Mouse (Mus musculus) CH12.LX (cell line): ENCODE measurements around the gene Dmbx1.

Experiments
- CTCF ChIP-seq, 2 experiments: IDR thresholded peaks in 1 of 2; conservative IDR thresholded peaks in 1 of 2; 2 replicates each; pipeline ENCODE4 v1.5.1; 2011 to 2012; ENCODE audit warnings: low read depth in 2 of 2, low read length in 2 of 2, improper control_type of control experiment in 1 of 2, inconsistent platforms in 1 of 2, mild to moderate bottlenecking in 1 of 2, moderate library complexity in 1 of 2
- RAD21 ChIP-seq: IDR thresholded peaks from 2 replicates; pipeline ENCODE4 v1.6.1; 2011; ENCODE audit warnings: low read depth, mild to moderate bottlenecking, low read length, improper control_type of control experiment, moderate library complexity
- ZKSCAN1 ChIP-seq: IDR thresholded peaks from 2 replicates; pipeline ENCODE4 v1.6.1; 2012; ENCODE audit warnings: low read depth, inconsistent platforms, low read length, improper control_type of control experiment, borderline replicate concordance

- no peak for TF ChIP-seq ZKSCAN1
- no peak for TF ChIP-seq CTCF (conservative IDR thresholded peaks at IDR 0.05 in 1 of 2, IDR thresholded peaks at IDR 0.05 in 1 of 2; ENCODE audit: low read depth in 2 of 2, low read length in 2 of 2)
- no peak for TF ChIP-seq RAD21
Observed at GRCm38 (mm10) chr4:115959546-115959945, 19.8 kb upstream of the Dmbx1 start.
